Mouse (Mus musculus): ENCODE data around the gene Lrrtm4.

Lrrtm4 gene

DNA sequence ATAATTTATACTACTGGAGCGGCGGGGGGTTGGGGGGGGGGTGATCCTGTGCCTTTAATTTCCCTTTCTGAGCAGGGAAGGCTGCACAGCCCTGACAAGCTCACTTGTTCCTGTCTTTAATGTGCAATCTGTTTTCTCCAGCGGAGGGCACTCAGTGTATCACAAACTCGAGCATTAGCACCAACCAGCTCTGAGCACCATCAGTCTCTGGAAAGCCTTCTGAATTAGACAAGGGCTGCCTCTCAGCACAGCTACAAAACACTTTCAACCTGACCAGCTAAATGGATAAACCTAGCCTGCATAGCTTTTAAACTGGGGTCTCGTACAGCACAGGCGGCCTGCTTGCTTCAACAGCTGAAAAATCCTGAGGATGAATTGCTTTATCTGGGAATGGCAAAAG is at the start of gene Lrrtm4:
Lrrtm4 (plus strand) TSS at position 113 of the 400 bp plus-strand sequence.
- DNase-seq (ENCODE audit: low spot score): no peak

DNA sequence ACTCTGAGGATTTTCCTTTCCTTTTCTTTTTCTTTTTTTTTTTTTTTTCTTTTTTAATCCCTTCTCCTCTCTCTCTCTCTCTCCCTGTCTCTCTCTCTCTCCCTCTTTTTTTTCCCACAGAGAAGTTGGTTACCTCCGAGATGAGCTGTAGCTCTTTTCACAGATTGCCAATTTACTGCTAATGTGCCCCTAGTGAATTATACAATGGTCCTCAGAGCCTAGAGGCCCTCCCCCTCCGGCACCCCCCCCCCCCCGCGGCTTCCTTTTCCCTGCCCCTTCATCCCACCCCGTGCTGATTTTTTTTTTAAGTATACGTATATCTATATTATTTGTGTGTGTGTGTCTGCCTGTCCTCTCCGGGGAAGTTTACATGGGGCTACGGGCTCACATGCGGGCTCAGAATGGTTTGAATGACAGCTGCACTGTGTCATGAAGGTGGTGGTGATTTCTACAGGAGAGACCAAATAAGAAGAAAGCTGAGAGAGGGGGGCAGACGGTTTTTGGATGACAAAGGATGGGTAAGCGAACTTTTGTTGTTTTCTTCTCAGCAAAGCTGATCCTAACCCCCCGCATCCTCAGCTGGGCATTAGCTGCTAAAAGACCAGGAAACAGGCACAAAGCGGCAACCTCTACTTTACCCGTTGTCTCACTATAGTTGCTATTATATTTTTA is 648 bp downstream of the Lrrtm4 start:
- no peak for DNase-seq (ENCODE audit: low spot score)

DNA sequence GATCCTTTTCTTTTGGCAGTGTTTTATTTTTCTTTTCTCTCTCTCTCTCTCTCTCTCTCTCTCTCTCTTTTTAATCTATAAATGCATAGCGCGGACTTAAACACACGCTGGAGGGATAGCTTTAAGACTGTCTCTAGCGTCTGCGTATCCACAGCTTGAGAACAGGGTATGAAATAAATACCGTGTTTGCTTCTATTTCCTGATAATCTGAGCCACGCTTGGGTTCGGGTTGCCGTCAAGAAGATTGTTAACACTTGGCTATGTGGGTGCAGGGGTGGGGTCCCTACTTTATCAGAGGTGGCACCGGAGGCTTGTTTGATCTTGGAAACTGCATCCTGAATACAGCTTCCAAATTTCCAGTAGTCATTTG is 1.2 kb downstream of the Lrrtm4 start:
- no peak for DNase-seq (ENCODE audit: low spot score)

DNA sequence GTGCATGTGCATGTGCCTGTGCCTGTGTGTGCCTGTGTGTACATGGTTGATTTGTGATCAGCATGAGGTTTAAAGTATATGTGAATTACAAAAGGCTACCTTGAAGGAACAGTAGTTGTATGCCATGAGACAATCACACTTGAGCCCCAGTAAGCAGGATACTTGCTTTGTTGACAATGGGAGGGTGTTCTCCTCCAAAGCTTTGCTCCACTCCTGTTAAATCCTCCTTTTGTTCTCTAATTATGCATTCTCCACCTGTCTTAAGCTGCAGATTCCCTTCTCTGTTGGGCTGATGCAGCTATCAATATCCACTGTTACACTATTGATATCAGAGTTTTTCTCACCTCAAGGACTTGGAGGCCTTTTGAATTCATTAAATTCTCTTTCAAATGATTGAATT is 38.2 kb downstream of the Lrrtm4 start:
- DNase-seq (ENCODE audit: low spot score): no peak

DNA sequence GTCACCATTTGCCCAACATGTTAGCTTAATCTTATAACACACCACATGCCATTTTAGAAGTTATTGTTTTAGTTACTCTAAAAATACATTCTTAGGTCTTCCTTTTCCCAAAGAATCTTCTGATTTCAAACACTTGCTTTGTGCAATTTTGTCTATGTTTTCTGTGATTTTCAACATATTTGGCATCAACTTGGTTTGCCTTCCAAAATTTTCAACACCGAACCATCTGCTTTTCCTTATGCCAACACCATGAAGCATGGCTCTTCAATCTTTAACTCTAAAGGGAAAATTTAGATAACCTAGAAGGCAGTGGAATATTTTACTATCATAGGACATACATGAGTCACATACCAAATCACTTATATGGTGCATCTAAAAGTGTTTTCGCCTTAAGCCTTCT is 59.3 kb downstream of the Lrrtm4 start:
- no peak for DNase-seq (ENCODE audit: low spot score)

DNA sequence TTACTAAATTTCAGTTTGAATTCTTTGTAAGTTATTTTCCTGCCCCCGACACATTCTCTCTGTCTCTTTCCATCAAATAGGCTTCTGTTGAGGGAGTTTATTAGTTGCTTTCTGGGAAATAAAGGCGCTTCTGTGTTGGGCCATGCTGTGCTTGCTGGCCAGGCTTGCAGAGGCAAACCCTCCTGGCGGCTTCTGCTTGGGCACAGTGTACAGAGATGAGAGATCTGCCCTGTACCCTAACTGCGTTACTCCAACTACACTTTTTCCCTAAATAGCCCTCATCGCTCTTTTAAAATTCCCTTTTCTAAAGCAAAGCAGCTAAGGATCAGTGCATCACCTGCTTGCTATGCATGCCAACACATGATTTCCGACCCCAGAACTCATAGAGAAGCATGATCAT is 60.6 kb downstream of the Lrrtm4 start:
- no peak for DNase-seq (ENCODE audit: low spot score)

DNA sequence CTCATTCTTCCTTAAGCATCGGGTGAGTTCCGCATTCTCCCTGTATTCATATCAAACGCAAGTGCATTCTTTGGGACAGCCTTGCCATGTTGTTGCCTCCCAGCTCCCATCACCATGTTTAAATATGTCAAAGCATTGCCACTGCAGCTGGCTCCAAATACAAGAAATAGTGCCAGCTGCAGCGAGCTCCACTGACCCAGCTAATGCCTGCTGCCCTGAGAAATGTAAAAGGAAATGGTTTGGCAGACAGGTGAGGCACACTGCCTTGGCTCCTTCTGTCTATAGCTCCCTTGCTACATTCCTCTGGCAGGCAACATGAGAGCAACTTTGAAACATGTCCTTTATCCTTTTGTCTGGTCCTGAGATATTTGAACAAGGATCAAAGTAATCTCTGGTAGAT is 76.2 kb downstream of the Lrrtm4 start:
- no peak for DNase-seq (ENCODE audit: low spot score)

DNA sequence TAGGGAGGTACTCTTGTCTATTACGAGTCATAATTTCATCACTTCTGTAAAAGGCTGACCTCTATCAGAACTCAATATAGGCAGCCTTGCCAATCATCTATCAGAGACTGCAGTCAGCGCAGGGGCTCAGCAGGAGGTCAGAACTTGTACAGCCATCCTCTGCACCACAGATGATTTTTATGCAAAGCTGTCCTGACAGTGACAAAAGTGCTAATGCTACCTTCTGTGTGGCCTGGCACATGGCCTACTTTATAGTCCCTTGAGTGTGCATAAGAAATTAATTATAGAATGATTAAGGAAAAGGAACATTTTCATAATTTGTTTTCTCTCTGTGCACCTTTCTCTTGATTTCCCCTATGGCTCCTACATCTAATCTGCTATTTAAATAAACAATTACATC is 86.7 kb downstream of the Lrrtm4 start:
- DNase-seq (ENCODE audit: low spot score): no peak

DNA sequence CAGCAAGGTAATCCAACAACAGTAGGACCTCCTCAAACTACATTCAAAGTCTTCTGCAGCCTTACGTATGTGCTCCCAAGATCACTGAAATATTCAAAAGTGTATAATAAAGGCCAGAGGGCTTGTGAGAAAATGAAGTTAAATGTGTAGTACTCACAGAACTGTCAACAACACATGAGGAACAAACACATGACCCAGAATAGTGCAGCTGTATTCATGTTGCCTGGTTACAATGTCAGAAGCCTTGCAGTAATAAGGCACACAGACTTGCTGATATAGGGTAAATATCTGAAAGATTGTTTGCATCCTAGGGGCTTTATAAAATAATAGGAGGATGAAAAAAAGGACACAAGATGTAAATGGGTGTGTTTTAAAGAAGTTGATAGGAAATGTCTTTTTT is 87.2 kb downstream of the Lrrtm4 start:
- DNase-seq (ENCODE audit: low spot score): no peak

DNA sequence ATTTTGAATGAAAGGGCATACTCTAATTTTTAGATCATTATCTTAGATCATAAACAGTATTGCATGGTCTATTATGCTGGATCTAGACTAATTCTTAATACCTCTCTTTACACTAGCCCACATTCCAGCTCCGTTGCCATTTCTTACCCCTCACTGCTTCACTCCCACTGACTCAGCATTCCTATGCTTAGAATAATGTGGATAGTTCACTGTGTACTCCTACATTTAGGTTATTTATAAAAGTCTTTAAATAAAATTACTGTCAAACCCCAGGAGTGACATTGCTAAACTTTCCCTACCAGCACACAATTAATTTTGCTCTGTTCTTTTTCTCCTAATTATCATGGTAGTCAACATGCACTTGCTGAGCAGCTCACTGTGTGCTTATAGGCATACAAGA is 107.7 kb downstream of the Lrrtm4 start:
- DNase-seq (ENCODE audit: low spot score): no peak

DNA sequence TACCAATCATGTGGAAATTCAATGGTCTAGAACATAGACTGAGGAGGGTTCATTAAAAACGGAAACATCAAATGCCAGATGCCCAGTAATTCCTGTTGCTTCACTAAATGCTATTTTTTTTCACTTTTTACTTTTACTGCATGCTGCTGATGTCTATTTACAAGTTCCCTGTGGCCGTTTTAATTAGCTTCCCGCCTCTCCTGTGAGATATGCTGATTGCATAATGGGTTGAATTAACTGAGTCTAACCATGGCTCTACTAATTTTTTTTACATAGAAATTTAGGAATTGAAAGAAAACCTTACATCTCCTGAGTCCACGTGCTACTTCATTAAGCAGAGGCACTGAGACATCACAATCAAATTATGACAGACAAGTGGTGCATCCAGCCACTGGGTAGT is 143.9 kb downstream of the Lrrtm4 start:
- no peak for DNase-seq (ENCODE audit: low spot score)

DNA sequence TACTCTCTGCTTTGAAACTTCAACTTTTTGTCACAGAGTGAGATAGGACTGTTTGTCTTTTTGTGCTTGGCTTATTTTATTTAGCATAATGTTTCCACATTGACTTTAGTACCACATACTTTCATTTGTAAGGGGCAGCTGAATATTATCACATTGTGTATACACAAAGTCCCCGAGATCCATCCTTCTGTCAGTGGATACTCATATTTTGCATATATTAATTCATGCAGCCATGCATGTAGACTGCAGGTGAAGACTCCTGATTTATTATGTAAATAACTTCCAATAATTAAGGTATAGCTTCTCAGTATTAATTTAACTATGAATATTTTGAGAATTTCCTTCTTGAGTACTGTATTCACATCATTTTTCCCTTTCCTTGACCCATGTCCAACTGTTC is 163.2 kb downstream of the Lrrtm4 start:
- DNase-seq (ENCODE audit: low spot score): no peak

DNA sequence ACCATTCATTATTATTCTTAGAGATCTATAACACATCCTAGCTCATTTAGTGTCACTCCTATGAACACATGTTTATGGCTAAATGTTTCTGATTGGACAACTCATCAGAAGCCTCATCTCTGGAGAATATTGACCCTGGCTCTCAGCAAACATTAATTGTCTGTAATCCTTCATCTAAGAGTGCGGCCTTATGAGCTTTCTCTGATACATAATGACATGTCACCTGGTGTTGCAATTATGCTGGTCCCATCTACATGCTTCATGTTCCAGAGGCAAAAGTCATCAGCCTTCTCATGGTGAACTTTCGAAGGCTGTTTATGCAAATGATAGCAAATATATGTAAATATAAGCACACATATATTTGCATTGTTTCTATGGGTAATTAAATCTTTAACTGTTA is 163.7 kb downstream of the Lrrtm4 start:
- DNase-seq (ENCODE audit: low spot score): no peak

DNA sequence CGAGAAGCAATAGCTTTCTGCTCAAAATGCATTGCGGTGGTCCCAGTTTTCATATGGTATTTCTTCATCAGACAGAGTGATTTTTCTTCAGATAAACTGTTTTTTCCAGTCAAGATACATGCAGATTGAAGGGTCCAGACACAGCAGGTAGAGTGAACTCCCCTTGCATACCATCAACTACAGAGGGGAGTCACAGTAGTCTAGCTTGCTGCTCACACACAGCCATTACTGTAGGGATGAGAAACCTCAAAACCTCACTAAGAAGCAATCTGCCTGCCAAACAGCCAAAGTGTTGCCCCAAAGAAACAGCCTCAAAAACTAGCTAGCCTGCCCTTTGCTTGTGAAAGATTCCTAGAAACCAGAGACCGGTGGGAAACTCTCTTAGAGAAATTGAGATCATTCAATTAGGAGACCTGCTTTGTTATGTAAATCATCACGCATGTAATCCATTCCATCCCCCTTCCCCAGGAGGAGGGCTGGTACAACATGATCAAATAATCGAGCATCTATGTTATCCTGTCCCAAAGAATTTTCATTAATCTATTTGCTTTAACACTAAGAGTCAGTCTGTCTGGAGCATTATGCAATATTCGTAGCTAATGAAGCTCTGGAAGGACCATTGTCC is 166.9 kb downstream of the Lrrtm4 start:
- no peak for DNase-seq (ENCODE audit: low spot score)

DNA sequence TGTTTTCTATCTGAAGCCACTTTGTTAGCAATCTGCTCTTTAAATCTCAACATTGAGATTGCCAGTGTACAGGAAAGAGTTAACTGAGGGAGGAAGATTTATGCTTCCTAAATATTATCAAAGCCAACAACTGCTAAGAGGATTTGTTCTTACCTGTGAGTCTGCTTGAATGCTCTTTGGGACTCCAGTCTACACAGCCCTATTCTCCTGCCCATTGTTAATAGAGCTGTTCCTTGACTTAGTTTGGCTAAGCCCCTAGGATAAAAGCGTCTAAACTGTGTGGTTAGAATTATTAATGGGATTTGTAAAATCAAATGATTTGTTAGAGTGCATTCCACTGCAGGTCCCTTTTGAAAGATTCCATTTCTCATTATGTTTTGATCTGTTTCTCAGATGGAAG is 168.1 kb downstream of the Lrrtm4 start:
- DNase-seq (ENCODE audit: low spot score): no peak

DNA sequence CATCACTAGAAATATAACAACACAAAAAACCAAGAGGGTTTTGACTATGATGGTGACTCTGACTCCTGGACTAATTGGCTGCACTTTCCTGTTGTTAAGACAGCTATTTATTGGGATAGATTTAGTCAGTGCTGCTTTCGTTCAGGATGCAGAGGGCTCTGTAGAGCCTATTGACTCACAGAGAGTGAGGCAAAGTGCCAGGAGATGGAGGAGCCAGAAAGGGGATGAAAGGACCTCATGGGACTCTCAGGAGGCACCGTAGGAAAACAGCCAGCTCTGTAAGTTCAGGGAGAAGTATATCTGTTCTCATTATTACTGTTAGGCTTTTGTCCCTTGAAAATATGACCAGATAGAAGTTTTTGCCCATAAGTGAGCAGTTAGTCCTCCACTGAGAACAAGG is 190.8 kb downstream of the Lrrtm4 start:
- no peak for DNase-seq (ENCODE audit: low spot score)

DNA sequence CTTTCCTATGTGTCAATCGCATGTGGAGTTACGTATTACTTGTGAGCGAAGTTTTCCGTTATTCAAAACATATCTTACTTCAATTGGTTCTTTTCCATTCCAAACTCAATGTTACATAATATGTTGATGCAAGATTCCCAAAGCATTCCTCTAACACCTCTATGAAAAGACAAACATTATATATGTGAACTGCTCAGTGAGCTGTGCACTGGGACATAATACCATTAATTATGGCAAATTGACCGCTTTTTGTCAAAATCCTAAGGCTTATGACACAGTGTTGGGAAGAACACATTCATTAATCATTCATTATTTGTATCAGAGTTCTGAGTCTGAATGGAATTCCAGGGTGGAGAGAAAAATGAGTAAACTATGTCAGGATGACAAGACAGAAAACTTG is 191.6 kb downstream of the Lrrtm4 start:
- DNase-seq (ENCODE audit: low spot score): no peak

DNA sequence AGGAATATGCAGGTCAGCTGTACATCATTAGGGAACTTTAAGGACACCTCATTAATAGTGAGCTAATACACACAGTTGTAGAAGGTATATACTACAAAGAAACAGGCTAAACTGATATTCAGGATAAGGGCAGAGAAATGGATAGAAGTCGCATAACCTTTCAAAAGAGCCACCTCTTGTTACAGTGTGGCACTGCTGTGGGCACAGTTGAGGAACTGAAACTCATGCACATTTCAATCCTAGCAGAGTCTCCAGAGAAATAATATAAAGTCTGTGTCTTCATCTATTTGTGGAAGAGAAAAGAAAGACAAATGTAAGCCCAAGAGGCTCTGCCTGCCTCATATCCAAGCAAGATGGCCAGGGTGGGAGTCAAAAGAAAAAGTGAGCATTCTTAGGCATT is 242.9 kb downstream of the Lrrtm4 start:
- no peak for DNase-seq (ENCODE audit: low spot score)

DNA sequence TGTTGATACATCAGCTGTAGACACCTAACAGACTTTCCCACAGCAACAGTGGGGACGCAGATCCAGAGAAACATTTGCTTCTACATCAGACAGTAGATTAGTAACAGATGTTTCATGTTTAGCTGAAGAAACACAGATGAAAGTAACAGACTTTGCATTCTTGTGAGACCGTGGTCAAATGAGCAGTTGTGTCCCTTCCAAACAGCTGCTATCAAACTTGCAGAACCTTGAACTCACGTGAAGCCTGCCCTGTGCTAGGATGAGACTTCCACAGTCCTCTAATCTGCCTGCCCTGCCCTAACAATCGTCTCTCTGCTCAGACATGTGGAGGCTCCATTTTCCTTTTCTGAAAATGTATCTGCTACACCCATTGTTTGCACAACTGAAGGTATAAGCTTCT is 245.3 kb downstream of the Lrrtm4 start:
- no peak for DNase-seq (ENCODE audit: low spot score)

DNA sequence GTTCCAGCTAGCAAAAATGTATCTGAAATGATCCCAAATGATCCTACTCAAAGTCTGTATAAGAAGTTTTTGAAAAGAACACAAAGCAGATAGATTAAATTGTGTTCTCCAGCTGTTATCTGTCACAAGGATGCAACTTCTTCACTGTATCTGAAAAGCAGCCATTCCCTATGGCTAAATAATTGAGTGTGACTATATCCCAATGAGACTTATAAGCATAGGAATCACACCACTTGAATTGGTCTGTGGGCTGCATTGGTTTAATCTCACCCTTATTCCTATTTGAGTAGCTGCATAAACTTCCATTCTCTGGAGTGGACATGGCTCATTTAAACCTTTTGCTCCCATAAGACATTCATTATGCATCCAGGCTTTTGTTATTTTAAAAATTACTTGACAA is 245.9 kb downstream of the Lrrtm4 start:
- DNase-seq (ENCODE audit: low spot score): no peak

DNA sequence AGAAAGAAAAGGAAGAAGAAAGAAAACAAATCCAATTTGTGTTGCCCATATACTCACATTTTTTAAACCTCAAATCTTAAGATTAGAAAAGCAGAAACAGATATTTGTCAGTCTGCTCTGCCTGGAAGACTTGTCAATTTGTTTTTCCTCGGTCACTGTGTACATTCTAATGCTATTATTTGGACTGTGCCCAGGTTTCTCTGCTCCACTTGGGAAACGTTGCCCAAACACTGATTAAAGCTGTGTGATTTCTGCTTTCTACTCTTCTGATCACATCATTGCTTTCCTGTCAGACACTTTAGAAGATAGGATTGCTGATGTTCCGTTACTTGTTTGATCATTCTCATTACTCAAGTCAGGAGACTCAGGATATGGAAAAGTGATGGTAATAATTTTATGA is 247.1 kb downstream of the Lrrtm4 start:
- no peak for DNase-seq (ENCODE audit: low spot score)

DNA sequence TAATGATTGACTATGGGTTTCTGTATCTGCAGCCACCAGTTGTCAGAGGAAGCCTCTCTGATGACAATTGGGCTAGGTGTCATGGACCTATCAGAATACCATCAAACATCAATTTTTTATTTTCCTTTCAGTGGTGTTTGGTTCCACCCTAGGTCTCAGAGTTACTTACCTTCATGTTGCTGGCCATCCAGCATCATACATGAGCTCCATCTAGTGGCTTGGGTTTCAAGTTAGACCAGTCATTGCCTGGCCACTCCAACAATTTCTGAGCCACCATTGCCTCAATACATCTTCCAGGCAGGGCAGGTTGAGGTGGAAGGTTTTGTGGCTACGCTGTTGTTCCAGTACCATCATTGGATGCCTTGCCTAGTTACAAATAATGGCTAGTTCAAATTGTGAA is 268.3 kb downstream of the Lrrtm4 start:
- DNase-seq (ENCODE audit: low spot score): no peak

DNA sequence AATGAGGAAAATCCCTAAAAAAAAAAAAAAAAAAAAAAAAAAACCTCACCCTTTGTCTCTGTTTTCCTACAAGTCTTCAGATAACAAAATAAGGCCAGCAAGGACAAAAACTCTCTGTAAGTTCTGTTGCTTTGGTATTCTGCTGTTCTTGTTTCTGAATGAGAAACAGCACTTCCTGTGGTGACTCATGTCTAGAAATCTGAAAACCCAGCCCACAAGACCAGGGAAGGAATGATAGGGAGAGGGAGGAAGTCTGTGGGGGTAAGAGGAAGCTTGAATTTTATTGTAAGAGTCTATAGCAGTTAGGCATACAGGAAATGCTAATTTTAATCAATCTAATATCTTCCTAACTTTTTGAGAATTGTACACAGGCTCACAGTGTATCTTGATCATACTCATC is 283.2 kb downstream of the Lrrtm4 start:
- DNase-seq (ENCODE audit: low spot score): no peak

DNA sequence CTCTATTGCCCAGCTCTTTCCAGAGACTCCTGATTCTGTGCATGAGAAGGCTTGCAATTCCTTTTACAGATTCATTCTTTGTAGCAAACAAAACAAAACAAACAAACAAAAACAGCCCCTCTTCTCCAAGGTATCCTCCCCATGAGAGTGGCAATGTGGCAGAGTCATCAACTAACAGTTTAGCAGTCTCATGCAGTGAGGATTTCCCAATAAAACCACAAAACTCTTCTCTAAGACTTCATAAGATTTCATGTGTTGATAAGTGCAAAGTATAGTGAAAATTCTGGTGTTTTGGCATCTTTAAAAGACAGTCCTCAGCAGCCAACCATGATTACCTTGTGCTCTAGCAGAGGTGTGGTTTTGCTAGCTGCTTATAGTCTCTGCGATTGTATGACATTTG is 284.9 kb downstream of the Lrrtm4 start:
- no peak for DNase-seq (ENCODE audit: low spot score)
